Mouse (Mus musculus) lung, embryonic 14.5 days (tissue): ENCODE measurements around the gene Soga1. TPM values are rescaled to one million over a fixed set of nuclear protein-coding genes. Genes with fewer than 3 reads are reported as not detected.

Experiments used
- ATAC-seq: fragments of 200-750 bp; cut with Nextera tagmentation; 2 replicates; pipeline ENCODE4 v1.8.0; 2017; ENCODE audit warnings: mild to moderate bottlenecking, moderate TSS enrichment, moderate library complexity; ENCODE audit not compliant: insufficient read depth
- DNase-seq: peaks from one replicate; pipeline ENCODE4 v3.0.0-alpha.2; 2015
- H3K27ac ChIP-seq: fragments of 300-500 bp; sonication (generic); 2 replicates; pipeline ENCODE4 v1.5.1; 2014; ENCODE audit warnings: low read depth, mild to moderate bottlenecking, moderate library complexity
- H3K27me3 ChIP-seq: fragments of 300-500 bp; sonication (generic); 2 replicates; pipeline ENCODE4 v1.6.1; 2014; ENCODE audit warnings: low read length, control low read depth; ENCODE audit not compliant: insufficient read depth
- H3K36me3 ChIP-seq: fragments of 300-500 bp; sonication (generic); 2 replicates; pipeline ENCODE4 v1.6.1; 2014; ENCODE audit warnings: control low read depth; ENCODE audit not compliant: insufficient read depth
- H3K4me1 ChIP-seq: fragments of 300-500 bp; sonication (generic); 2 replicates; pipeline ENCODE4 v1.6.1; 2014; ENCODE audit warnings: antibody characterized with exemption, control low read depth; ENCODE audit not compliant: insufficient read depth
- H3K4me2 ChIP-seq: fragments of 300-500 bp; sonication (generic); 2 replicates; pipeline ENCODE4 v1.6.1; 2014; ENCODE audit warnings: mild to moderate bottlenecking
- H3K4me3 ChIP-seq: fragments of 300-500 bp; sonication (generic); 2 replicates; pipeline ENCODE4 v1.5.1; 2014; ENCODE audit warnings: low read depth, low read length
- H3K9ac ChIP-seq: fragments of 300-500 bp; sonication (generic); 2 replicates; pipeline ENCODE4 v1.6.1; 2014
- H3K9me3 ChIP-seq: fragments of 300-500 bp; sonication (generic); 2 replicates; pipeline ENCODE4 v1.6.1; 2016; ENCODE audit warnings: low read depth, low read length, control low read depth
- CTCF ChIP-seq: IDR thresholded peaks from 2 replicates; pipeline ENCODE4 v1.5.1; 2016; ENCODE audit warnings: antibody characterized with exemption, low read depth
- WGBS: fragments of 180-500 bp; shearing (Covaris S2); extraction: QIAGEN DNeasy Blood & Tissue Kit; methylation state at CpG from one replicate; pipeline ENCODE4 v1.1.7; 2014; 5-methylcytosine and 5-hydroxymethylcytosine counted together
- polyA plus RNA-seq: library from polyadenylated mRNA; unstranded; fragments of >200 nt; fragmentation: Nextera tagmentation; extraction: Ambion mirVana; gene quantifications from 2 replicates; pipeline ENCODE4 v1.2.1, GENCODE M21; 2014

Gene Soga1
- polyA plus RNA-seq, 1 experiment from 2014 or later = 8.9 TPM

DNA sequence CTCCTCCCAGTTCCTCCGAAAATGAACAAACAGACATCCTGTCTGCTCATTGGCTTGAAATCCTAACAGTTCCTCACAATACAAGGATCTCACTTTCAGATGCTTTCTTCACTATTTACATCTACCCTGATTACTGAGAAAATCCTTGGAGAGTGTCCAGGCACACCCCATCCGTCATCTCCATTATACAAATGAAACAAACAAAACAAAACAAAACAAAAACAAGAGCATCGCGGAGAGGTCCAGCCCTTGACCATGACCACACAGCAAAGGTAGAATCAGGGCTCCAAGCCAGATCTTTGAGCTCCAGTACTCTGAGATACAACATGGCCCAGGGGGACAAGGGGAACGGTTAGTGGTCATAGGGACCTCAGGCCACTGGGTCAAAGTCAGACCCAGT is 4.3 kb downstream of the Soga1 start:
- Histone ChIP-seq H3K9ac (0 out of 2 replicates have a peak overlapping the region, but pooled peaks have one; percentile 32), H3K36me3 (peaks cover 32% of the 10 kb centered on the region), H3K4me2 (peak overlapping the region; percentile 96), H3K9me3 (no peaks in the 10 kb centered on the region), H3K27ac (peak overlapping the region; percentile 73), H3K4me1 (peaks cover 69% of the 10 kb centered on the region), H3K27me3 (no peaks in the 10 kb centered on the region), H3K4me3 (peak overlapping the region; percentile 12; the same call in 1 of the 2 replicates)
- WGBS = 32% methylated on average over 5 of the region's 5 CpGs
- ATAC-seq = no peak
- TF ChIP-seq CTCF = no peak
- DNase-seq = peak; percentile 86

GRCm38 (mm10) chr2:157074186-157074724 is 4.8 kb downstream of the Soga1 start:
- no peaks in the 10 kb centered on the region for H3K27me3 ChIP-seq
- peak overlapping the region; percentile 96 for H3K4me2 ChIP-seq
- H3K4me1 ChIP-seq = peaks cover 74% of the 10 kb centered on the region
- no peak for ATAC-seq
- WGBS = 60% methylated on average over 9 of the region's 9 CpGs
- no peaks in the 10 kb centered on the region for H3K9me3 ChIP-seq
- H3K36me3 ChIP-seq = peaks cover 32% of the 10 kb centered on the region
- peak overlapping the region; percentile 32; the same call in 1 of the 2 replicates for H3K9ac ChIP-seq
- H3K27ac ChIP-seq = peak overlapping the region; percentile 73
- TF ChIP-seq CTCF = no peak
- H3K4me3 ChIP-seq = peak overlapping the region; percentile 12; the same call in 1 of the 2 replicates
- DNase-seq = no peak

DNA sequence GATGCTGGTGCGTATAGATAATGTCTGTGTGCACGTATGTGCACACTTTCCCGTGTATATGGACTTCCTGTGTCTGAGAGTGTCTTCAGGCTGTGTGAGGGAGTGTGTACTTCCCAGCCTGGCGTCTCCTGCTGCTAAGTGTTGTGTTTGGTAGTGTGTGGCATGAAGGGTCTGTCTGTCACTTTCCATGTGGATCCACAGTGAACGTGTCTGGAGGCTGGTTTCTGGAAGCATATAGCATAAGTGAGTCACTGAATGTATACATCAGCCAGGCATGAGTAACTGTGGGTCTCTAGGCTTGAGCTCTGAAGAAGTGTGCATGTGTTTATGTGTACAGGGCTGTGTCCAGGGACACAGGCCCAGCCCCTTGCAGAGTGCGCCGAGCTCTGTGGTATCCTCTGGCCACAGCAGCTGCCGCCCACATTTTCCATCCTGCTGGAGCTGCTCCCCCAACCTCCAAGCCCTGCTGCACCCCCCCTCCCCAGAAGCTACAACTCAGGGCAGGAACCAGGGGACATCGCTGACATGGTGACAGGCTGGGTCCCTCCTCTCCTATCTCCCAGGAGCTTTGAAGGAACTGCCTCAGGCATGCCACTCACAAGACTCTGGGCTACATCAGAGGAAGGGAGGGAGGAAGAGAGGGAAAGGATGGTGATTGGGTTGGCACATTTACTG is 5.5 kb downstream of the Soga1 start:
- peaks cover 82% of the 10 kb centered on the region for H3K4me1 ChIP-seq
- peak; percentile 9; the same call in 1 of the 2 replicates for ATAC-seq

DNA sequence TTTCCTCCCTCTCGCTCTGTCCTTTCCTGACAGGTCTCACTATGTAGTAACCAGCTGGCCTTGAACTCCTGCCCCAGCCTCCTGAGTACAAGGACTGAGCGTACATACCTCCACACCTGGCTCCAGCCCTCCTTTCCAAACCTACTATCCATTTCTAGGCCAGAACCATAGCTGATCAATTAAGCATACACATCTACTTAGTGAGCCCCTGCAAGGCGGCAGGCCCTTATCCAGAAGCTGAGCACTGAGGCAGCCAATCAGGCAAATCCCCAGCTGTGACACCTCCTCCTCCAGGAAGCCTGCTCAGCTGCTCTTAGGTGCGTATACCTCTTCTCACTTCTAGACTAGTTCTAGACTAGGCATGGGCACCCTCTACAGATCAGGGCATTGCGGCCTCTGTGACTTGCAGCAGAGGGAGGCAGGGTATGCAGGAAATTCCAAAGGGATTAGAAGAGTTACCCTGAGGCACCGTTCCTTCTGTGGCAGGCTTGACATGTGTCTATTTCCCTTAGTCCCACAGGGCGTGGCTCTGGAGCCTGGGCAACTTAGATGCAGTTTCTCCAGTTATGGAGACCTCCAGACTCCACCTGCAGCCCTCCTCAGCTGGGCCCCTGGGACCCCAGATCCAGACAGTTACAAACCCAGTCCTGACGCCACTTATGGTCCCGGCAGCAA is 6.6 kb downstream of the Soga1 start:
- Histone ChIP-seq H3K9ac (0 out of 2 replicates have a peak overlapping the region, but pooled peaks have one; percentile 29), H3K4me2 (peak overlapping the region; percentile 40; the same call in 1 of the 2 replicates), H3K36me3 (peaks cover 32% of the 10 kb centered on the region), H3K4me3 (no peak overlapping the region), H3K4me1 (peaks cover 89% of the 10 kb centered on the region), H3K27ac (peak overlapping the region; percentile 77), H3K9me3 (no peaks in the 10 kb centered on the region), H3K27me3 (no peaks in the 10 kb centered on the region)
- ATAC-seq (no peak), DNase-seq (no peak)
- TF ChIP-seq CTCF = no peak
- WGBS = 61% methylated on average over 9 of the region's 9 CpGs

More for the DNA sequence above, 5.5 kb downstream of the Soga1 start:
- H3K36me3 ChIP-seq = peaks cover 32% of the 10 kb centered on the region
- no peaks in the 10 kb centered on the region for H3K27me3 ChIP-seq
- H3K9me3 ChIP-seq = no peaks in the 10 kb centered on the region
- 58% methylated on average over 9 of the region's 9 CpGs for WGBS
- peak overlapping the region; percentile 73 for H3K27ac ChIP-seq
- H3K9ac ChIP-seq = peak overlapping the region; percentile 4; the same call in 1 of the 2 replicates
- H3K4me2 ChIP-seq = peak overlapping the region; percentile 96
- DNase-seq = peak; percentile 44
- no peak overlapping the region for H3K4me3 ChIP-seq
- no peak for TF ChIP-seq CTCF

DNA sequence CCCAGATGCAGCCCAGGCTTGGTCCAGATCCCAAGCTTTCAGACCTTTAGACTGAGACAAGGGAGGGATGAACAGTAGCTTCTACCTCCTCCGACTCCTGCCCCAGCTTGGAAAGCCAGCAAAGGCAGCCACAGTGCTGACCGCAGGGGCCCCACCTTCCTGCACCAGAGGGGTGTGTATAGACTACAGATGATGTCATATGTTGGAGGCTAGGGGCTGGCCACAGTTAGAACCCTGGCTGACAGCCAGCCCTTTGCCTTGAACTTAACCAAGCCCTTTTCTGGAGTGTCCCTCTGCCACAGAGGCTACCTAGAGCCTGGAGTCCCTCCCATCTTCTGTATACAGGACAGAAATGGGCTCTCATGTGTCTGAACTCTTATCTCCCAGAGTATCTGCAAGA is 7.5 kb downstream of the Soga1 start:
- H3K9me3 ChIP-seq = no peaks in the 10 kb centered on the region
- ATAC-seq (peak; percentile 59), DNase-seq (peak; percentile 92)
- H3K4me2 ChIP-seq = peak overlapping the region; percentile 40
- peak overlapping the region; percentile 77 for H3K27ac ChIP-seq
- no peak for TF ChIP-seq CTCF
- H3K9ac ChIP-seq = peak overlapping the region; percentile 37; the same call in 1 of the 2 replicates
- H3K4me1 ChIP-seq = peaks cover 83% of the 10 kb centered on the region
- H3K36me3 ChIP-seq = peaks cover 26% of the 10 kb centered on the region
- no peak overlapping the region for H3K4me3 ChIP-seq
- no peaks in the 10 kb centered on the region for H3K27me3 ChIP-seq
- WGBS = 4% methylated on average over 2 of the region's 2 CpGs

DNA sequence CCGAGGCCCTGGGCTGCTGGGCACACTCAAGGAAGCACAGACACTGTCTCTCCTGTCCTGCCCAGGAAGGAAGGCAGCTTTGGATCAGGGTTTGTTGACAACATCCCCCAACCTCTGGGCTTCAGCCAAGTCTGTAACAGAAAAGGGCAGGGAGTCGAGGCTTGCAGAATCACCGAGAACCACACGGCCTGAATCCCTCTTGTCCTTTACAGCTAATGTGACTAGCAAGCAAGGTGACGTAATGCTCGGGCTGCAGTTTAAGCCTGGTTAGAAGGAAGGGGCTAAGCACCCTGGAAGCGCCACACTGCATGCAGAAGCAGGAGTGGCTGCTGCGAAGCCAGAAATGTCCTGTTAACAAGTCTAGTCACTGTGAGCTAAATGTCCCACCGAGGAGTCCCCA is 8.7 kb downstream of the Soga1 start:
- DNase-seq = peak; percentile 88
- Histone ChIP-seq H3K9ac (peak overlapping the region; percentile 16; the same call in 1 of the 2 replicates), H3K27me3 (no peaks in the 10 kb centered on the region), H3K4me1 (peaks cover 76% of the 10 kb centered on the region), H3K4me3 (no peak overlapping the region), H3K36me3 (peaks cover 16% of the 10 kb centered on the region), H3K9me3 (no peaks in the 10 kb centered on the region), H3K27ac (peak overlapping the region; percentile 77), H3K4me2 (peak overlapping the region; percentile 44)
- peak; percentile 32 for ATAC-seq
- 13% methylated on average over 9 of the region's 9 CpGs for WGBS
- no peak for TF ChIP-seq CTCF

DNA sequence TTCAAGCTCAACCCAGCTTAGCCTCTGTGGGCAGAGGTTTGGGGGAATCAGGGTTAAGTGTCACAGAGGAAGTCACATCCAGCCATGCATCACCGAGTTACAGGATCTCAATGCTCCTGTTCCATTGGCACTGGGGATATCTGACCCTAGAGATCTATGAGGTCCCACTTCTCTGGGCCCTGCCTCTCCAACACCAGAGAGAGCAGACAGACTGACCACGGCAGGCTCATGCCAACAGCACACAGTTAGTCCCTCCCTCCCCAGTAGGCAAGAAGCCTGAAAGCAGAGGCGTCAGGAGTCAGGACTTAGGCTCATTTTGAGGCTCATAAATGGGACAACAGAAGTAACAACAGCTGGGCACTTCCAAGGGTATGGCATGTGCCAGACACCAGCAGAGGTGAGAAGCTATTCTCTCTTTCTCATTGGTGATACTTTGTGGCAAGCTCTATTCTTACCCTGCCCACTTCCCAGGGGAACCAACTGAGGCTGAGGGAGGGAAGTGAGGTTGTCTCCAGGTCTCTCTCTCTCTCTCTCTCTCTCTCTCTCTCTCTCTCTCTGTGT is 9.2 kb downstream of the Soga1 start:
- Histone ChIP-seq H3K4me1 (peaks cover 76% of the 10 kb centered on the region), H3K36me3 (peaks cover 19% of the 10 kb centered on the region), H3K27me3 (no peaks in the 10 kb centered on the region), H3K4me2 (peak overlapping the region; percentile 44), H3K9me3 (no peaks in the 10 kb centered on the region), H3K9ac (peak overlapping the region; percentile 29), H3K27ac (peak overlapping the region; percentile 77), H3K4me3 (no peak overlapping the region)
- TF ChIP-seq CTCF = no peak
- DNase-seq (no peak), ATAC-seq (no peak)
- 16% methylated on average over 3 of the region's 3 CpGs for WGBS
